Mouse (Mus musculus) bone marrow macrophage, adult 2 months (primary cell): ENCODE measurements around the gene Zfp719.

Experiments
- CTCF ChIP-seq: IDR thresholded peaks from 2 replicates; pipeline ENCODE4 v1.5.1; 2012; ENCODE audit warnings: low read depth, mild to moderate bottlenecking, low read length, moderate library complexity
- POLR2A ChIP-seq: IDR thresholded peaks from 2 replicates; pipeline ENCODE4 v1.6.1; 2012; ENCODE audit warnings: mild to moderate bottlenecking, low read depth, low read length, borderline replicate concordance

DNA sequence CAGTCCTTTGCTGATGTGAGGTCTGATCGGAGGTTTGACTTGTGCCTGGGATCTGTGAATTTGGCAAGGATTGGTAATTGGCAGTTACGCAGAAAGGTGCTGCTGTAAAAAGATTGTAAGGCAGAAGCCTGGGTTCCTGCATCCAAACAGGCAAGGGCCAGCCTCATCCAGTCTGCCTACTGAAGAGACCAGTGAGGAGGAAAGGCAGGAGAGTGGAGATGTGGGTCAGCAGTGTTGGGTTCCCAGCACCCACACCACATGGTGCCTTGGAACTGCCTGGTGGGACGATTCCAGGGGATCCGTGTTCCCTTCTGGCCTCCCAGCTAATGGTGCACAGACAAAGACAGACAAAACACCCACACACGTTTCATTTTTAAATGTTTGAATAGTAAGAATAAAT, 1.1 kb downstream of the Zfp719 start:
- no peak for TF ChIP-seq CTCF
- no peak for TF ChIP-seq POLR2A
